Mouse (Mus musculus) lung, embryonic 16.5 days (tissue): ENCODE measurements around the gene Rnf216. TPM values are rescaled to one million over a fixed set of nuclear protein-coding genes. Genes with fewer than 3 reads are reported as not detected.

Source experiments
- ATAC-seq: fragments of 200-750 bp; cut with Nextera tagmentation; 2 replicates; pipeline ENCODE4 v1.8.0; 2017; ENCODE audit warnings: low read depth, mild to moderate bottlenecking, moderate library complexity
- H3K27ac ChIP-seq: fragments of 300-500 bp; sonication (generic); 2 replicates; pipeline ENCODE4 v1.5.1; 2014; ENCODE audit warnings: mild to moderate bottlenecking, control low read depth, low read length
- H3K27me3 ChIP-seq: fragments of 300-500 bp; sonication (generic); 2 replicates; pipeline ENCODE4 v1.6.1; 2014; ENCODE audit warnings: low read depth, low read length, mixed read lengths; ENCODE audit not compliant: control insufficient read depth, insufficient read depth
- H3K36me3 ChIP-seq: fragments of 300-500 bp; sonication (generic); 2 replicates; pipeline ENCODE4 v1.6.1; 2014; ENCODE audit warnings: low read length; ENCODE audit not compliant: control insufficient read depth, insufficient read depth
- H3K4me1 ChIP-seq: fragments of 300-500 bp; sonication (generic); replicated peaks from 2 replicates; pipeline ENCODE4 v1.6.1; 2014; ENCODE audit warnings: low read length, mixed read lengths; ENCODE audit not compliant: control insufficient read depth, insufficient read depth
- H3K4me2 ChIP-seq: fragments of 300-500 bp; sonication (generic); 2 replicates; pipeline ENCODE4 v1.6.1; 2014; ENCODE audit warnings: low read depth, low read length, control low read depth
- H3K4me3 ChIP-seq: fragments of 300-500 bp; sonication (generic); 2 replicates; pipeline ENCODE4 v1.5.1; 2014; ENCODE audit warnings: mild to moderate bottlenecking, low read length, control low read depth
- H3K9ac ChIP-seq: fragments of 300-500 bp; sonication (generic); 2 replicates; pipeline ENCODE4 v1.6.1; 2014; ENCODE audit warnings: low read length, control low read depth
- H3K9me3 ChIP-seq: fragments of 300-500 bp; sonication (generic); 2 replicates; pipeline ENCODE4 v1.6.1; 2016; ENCODE audit warnings: low read length; ENCODE audit not compliant: control insufficient read depth
- WGBS: fragments of 180-500 bp; shearing (Covaris S2); extraction: QIAGEN DNeasy Blood & Tissue Kit; methylation state at CpG from one replicate; pipeline ENCODE4 v1.1.7; 2014; 5-methylcytosine and 5-hydroxymethylcytosine counted together
- polyA plus RNA-seq: library from polyadenylated mRNA; unstranded; fragments of >200 nt; fragmentation: Nextera tagmentation; extraction: Ambion mirVana; gene quantifications from 2 replicates; pipeline ENCODE4 v1.2.1, GENCODE M21; 2015

Gene Rnf216
- 35.0 and 35.9 TPM in 2 replicates for polyA plus RNA-seq

GRCm38 (mm10) chr5:143112281-143113246 lies at the start of gene Rnf216:
Gene Rnf216 (minus strand): TSS chr5:143112994.
- H3K27me3 ChIP-seq, result no peaks in the 10 kb centered on the region
- peak within 1 kb of the TSS; percentile 87 for H3K4me3 ChIP-seq
- WGBS, result 2% methylated on average over 85 of the region's 110 CpGs
- peak within 1 kb of the TSS; percentile 92 for H3K4me2 ChIP-seq
- H3K36me3 ChIP-seq, result no peaks in the 10 kb centered on the region; the same call in 1 of the 2 replicates
- peaks cover 9% of the 10 kb centered on the region for H3K4me1 ChIP-seq
- peak within 1 kb of the TSS; percentile 93 for H3K27ac ChIP-seq
- peak within 1 kb of the TSS; percentile 90 for H3K9ac ChIP-seq
- peak; percentile 98 for ATAC-seq
- H3K9me3 ChIP-seq, result no peaks in the 10 kb centered on the region

GRCm38 (mm10) chr5:143155534-143155933 lies 42.7 kb upstream of the Rnf216 start:
- no peaks in the 10 kb centered on the region for H3K4me1 ChIP-seq
- peaks cover under 1% of the 10 kb centered on the region; the same call in 1 of the 2 replicates for H3K9me3 ChIP-seq
- H3K4me3 ChIP-seq, result no peak overlapping the region
- whole genome bisulfite sequencing, result 81% methylated on average over 3 of the region's 3 CpGs
- H3K36me3 ChIP-seq, result no peaks in the 10 kb centered on the region
- no peak overlapping the region for H3K27ac ChIP-seq
- no peak for ATAC-seq
- no peak overlapping the region for H3K4me2 ChIP-seq
- H3K27me3 ChIP-seq, result peaks cover 25% of the 10 kb centered on the region
- H3K9ac ChIP-seq, result no peak overlapping the region

- no peak overlapping the region for H3K27ac ChIP-seq
- H3K4me1 ChIP-seq, result no peaks in the 10 kb centered on the region
- H3K4me2 ChIP-seq, result no peak overlapping the region
- H3K27me3 ChIP-seq, result peaks cover 21% of the 10 kb centered on the region
- peaks cover 2% of the 10 kb centered on the region; the same call in 1 of the 2 replicates for H3K9me3 ChIP-seq
- H3K36me3 ChIP-seq, result no peaks in the 10 kb centered on the region
- 78% methylated on average over 10 of the region's 10 CpGs for WGBS
- H3K9ac ChIP-seq, result no peak overlapping the region
- H3K4me3 ChIP-seq, result no peak overlapping the region
- no peak for ATAC-seq
Measured at GRCm38 (mm10) chr5:143153756-143154155, 41.0 kb upstream of the Rnf216 start.

GRCm38 (mm10) chr5:143150044-143150443 lies 37.2 kb upstream of the Rnf216 start:
- Histone ChIP-seq H3K9me3 (peaks cover 2% of the 10 kb centered on the region; the same call in 1 of the 2 replicates), H3K4me1 (no peaks in the 10 kb centered on the region), H3K27me3 (no peaks in the 10 kb centered on the region), H3K36me3 (no peaks in the 10 kb centered on the region), H3K9ac (no peak overlapping the region), H3K4me3 (no peak overlapping the region), H3K4me2 (no peak overlapping the region), H3K27ac (no peak overlapping the region)
- ATAC-seq, result no peak
- WGBS, result 81% methylated on average over 2 of the region's 2 CpGs

- H3K27me3 ChIP-seq, result no peaks in the 10 kb centered on the region
- H3K4me3 ChIP-seq, result no peak overlapping the region
- no peaks in the 10 kb centered on the region for H3K4me1 ChIP-seq
- H3K4me2 ChIP-seq, result no peak overlapping the region
- no peak overlapping the region for H3K9ac ChIP-seq
- H3K9me3 ChIP-seq, result peaks cover 2% of the 10 kb centered on the region; the same call in 1 of the 2 replicates
- ATAC-seq, result no peak
- 95% methylated on average over 2 of the region's 2 CpGs for WGBS
- H3K27ac ChIP-seq, result no peak overlapping the region
- no peaks in the 10 kb centered on the region for H3K36me3 ChIP-seq
Measured at GRCm38 (mm10) chr5:143149536-143149935, 36.7 kb upstream of the Rnf216 start.

- H3K4me2 ChIP-seq, result no peak overlapping the region
- H3K36me3 ChIP-seq, result no peaks in the 10 kb centered on the region
- no peaks in the 10 kb centered on the region for H3K4me1 ChIP-seq
- no peaks in the 10 kb centered on the region for H3K27me3 ChIP-seq
- no peak overlapping the region for H3K27ac ChIP-seq
- H3K4me3 ChIP-seq, result no peak overlapping the region
- no peak for ATAC-seq
- H3K9me3 ChIP-seq, result peaks cover 2% of the 10 kb centered on the region; the same call in 1 of the 2 replicates
- no peak overlapping the region for H3K9ac ChIP-seq
- WGBS, result 86% methylated on average over 5 of the region's 5 CpGs
Measured at GRCm38 (mm10) chr5:143148661-143149060, 35.9 kb upstream of the Rnf216 start.

GRCm38 (mm10) chr5:143147481-143147880 lies 34.7 kb upstream of the Rnf216 start, which contains the start of gene Olfr718-ps1:
Gene Olfr718-ps1 (minus strand): TSS chr5:143147581.
- Histone ChIP-seq H3K4me2 (no peak within 1 kb of the TSS), H3K4me1 (no peaks in the 10 kb centered on the region), H3K4me3 (no peak within 1 kb of the TSS), H3K27ac (no peak within 1 kb of the TSS), H3K36me3 (no peaks in the 10 kb centered on the region), H3K9ac (no peak within 1 kb of the TSS), H3K27me3 (no peaks in the 10 kb centered on the region), H3K9me3 (peaks cover 2% of the 10 kb centered on the region; the same call in 1 of the 2 replicates)
- WGBS, result 69% methylated on average over 3 of the region's 3 CpGs
- ATAC-seq, result no peak

GRCm38 (mm10) chr5:143137580-143137979 lies 24.8 kb upstream of the Rnf216 start:
- ATAC-seq, result no peak
- WGBS, result 82% methylated on average over 13 of the region's 13 CpGs
- H3K27ac ChIP-seq, result no peak overlapping the region

GRCm38 (mm10) chr5:143135042-143135441 lies 22.2 kb upstream of the Rnf216 start:
- Histone ChIP-seq H3K9ac (no peak overlapping the region), H3K4me3 (no peak overlapping the region), H3K4me1 (no peaks in the 10 kb centered on the region), H3K9me3 (peaks cover 4% of the 10 kb centered on the region; the same call in 1 of the 2 replicates), H3K27ac (no peak overlapping the region), H3K27me3 (no peaks in the 10 kb centered on the region), H3K4me2 (no peak overlapping the region), H3K36me3 (no peaks in the 10 kb centered on the region)
- WGBS, result 83% methylated on average over 7 of the region's 7 CpGs
- ATAC-seq, result no peak

More at GRCm38 (mm10) chr5:143137580-143137979, 24.8 kb upstream of the Rnf216 start:
- Histone ChIP-seq H3K36me3 (no peaks in the 10 kb centered on the region), H3K4me3 (no peak overlapping the region), H3K27me3 (no peaks in the 10 kb centered on the region), H3K4me2 (no peak overlapping the region), H3K4me1 (no peaks in the 10 kb centered on the region), H3K9ac (no peak overlapping the region), H3K9me3 (no peaks in the 10 kb centered on the region)
